Mouse (Mus musculus): ENCODE measurements around the gene Map4.
"Not testable (repeated sequence)": the region's sequence is repeated elsewhere in the genome, so short reads cannot be mapped to it uniquely, and the experiment has no call there.

The Map4 gene

GRCm38 (mm10) chr9:110071011-110071410 is 139.8 kb downstream of the Map4 start:
- DNase-seq = no peak

- DNase-seq = peak; percentile 67 to 83
Measured at GRCm38 (mm10) chr9:110071843-110072242, 140.6 kb downstream of the Map4 start.

- not testable (repeated sequence) for DNase-seq
Measured at GRCm38 (mm10) chr9:110076468-110076867, 145.2 kb downstream of the Map4 start.

GRCm38 (mm10) chr9:110081066-110081465 is 149.8 kb downstream of the Map4 start:
- DNase-seq = no peak

- peak; percentile 55 to 84 for DNase-seq
Measured at GRCm38 (mm10) chr9:110084201-110084964, 153.1 kb downstream of the Map4 start.

- DNase-seq = no peak
Measured at GRCm38 (mm10) chr9:110085693-110086092, 154.4 kb downstream of the Map4 start.

GRCm38 (mm10) chr9:110093303-110093702 is 162.0 kb downstream of the Map4 start:
- DNase-seq = no peak

GRCm38 (mm10) chr9:110094761-110095160 is 163.5 kb downstream of the Map4 start:
- no peak for DNase-seq

- no peak for DNase-seq
Measured at GRCm38 (mm10) chr9:110097791-110098190, 166.5 kb downstream of the Map4 start.

GRCm38 (mm10) chr9:110100627-110101600 is 169.7 kb downstream of the Map4 start:
- DNase-seq = peak; percentile 91 to 94

GRCm38 (mm10) chr9:110116353-110116976 is 185.2 kb downstream of the Map4 start:
- no peak for DNase-seq

GRCm38 (mm10) chr9:110116977-110117778 is 185.9 kb downstream of the Map4 start, which contains the start of gene Smarcc1:
Smarcc1 (plus strand) TSS chr9:110117708.
- DNase-seq = peak; percentile 90 to 93

- DNase-seq = no peak
Measured at GRCm38 (mm10) chr9:110117779-110118139, 186.5 kb downstream of the Map4 start, which contains the start of gene Dhx30. Dhx30 (minus strand) TSS chr9:110117830.

GRCm38 (mm10) chr9:110118249-110118648 is 187.0 kb downstream of the Map4 start:
- no peak for DNase-seq

GRCm38 (mm10) chr9:110121424-110121823 is 190.2 kb downstream of the Map4 start:
- DNase-seq = no peak

- no peak for DNase-seq
Measured at GRCm38 (mm10) chr9:110123322-110123721, 192.1 kb downstream of the Map4 start.

GRCm38 (mm10) chr9:110124008-110124540 is 192.8 kb downstream of the Map4 start:
- not testable (repeated sequence) for DNase-seq

- no peak for DNase-seq
Measured at GRCm38 (mm10) chr9:110130896-110131524, 199.8 kb downstream of the Map4 start.

GRCm38 (mm10) chr9:110131525-110132197 is 200.4 kb downstream of the Map4 start:
- peak; percentile 100 for DNase-seq

- DNase-seq = no peak
Measured at GRCm38 (mm10) chr9:110132201-110132605, 200.9 kb downstream of the Map4 start.

GRCm38 (mm10) chr9:110132921-110133320 is 201.7 kb downstream of the Map4 start:
- DNase-seq = no peak

Measured in lung, postnatal 4 days (tissue).